Mouse (Mus musculus): ENCODE results near the gene Msl2. TPM values are rescaled to one million over a fixed set of nuclear protein-coding genes. Genes with fewer than 3 reads are reported as not detected.

Msl2 gene
- polyA plus RNA-seq, 1 experiment, result 31.7 TPM

DNA sequence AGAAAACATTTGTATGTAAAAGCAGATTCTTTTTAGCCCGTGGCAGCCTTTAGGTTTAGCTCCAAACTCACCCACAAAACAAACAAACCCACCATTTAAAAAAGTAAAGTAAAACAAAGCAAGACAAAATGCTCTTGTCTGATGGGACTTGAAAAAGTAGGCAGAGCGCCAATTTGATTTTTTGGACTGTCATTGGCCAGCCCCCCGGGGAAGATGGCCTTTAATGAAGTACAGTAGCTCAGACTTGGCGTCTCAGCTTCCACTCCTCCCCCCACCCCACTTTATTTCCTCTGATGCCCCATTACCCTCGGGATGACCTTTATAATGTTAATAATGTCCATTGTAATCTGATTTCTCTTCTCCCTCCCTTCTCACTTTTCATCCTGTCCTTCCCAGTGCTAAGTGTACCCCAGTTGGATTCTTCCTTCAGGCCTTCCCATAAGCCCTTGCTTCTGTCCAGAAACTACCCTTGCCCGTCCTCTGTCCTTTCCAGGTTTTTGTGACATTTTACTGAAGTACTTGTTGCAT, 11.6 kb upstream of the Msl2 start:
- Histone ChIP-seq H3K27ac (ENCODE audit: insufficient read depth, low read length) (no peak overlapping the region), H3K4me3 (replicated peaks; ENCODE audit: insufficient read depth, low read depth, low read length) (no peak overlapping the region), H3K27me3 (ENCODE audit: control insufficient read depth, insufficient read depth, low read length) (no peaks in the 10 kb centered on the region), H3K4me1 (ENCODE audit: control insufficient read depth, insufficient read depth, low read length) (no peaks in the 10 kb centered on the region)
- WGBS, result 63% methylated on average over 6 of the region's 6 CpGs
- no peak for DNase-seq
- TF ChIP-seq CTCF (IDR thresholded peaks at IDR 0.05; ENCODE audit: borderline replicate concordance, insufficient read depth, low read depth, low read length), result no peak
- TF ChIP-seq POLR2A (IDR thresholded peaks at IDR 0.05; ENCODE audit: borderline replicate concordance, insufficient read depth, low read length), result no peak

DNA sequence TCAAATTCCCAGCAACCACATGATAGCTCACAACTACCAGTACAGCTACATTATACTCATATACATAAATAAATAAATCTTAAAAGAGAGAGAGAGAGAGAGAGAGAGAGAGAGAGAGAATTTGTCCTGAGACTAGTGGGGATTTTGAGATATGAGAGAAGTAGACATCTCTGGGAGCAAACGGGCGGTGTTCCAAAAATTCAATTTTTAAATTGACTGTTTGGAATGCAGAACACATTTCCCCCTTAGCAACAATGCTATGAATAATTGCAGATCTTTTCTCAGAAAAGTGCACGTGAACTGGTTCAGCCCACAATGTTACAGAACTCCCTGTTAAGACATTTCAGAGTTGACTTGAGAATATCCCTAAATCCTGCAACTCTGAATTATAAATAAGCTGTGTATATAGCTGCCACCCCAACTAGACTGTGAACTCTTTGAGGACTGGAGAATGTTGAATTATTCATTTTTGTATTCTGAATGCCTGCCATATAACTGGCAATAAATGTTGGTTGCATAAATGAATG, 8.8 kb upstream of the Msl2 start:
- Histone ChIP-seq H3K4me3 (replicated peaks; ENCODE audit: insufficient read depth, low read depth, low read length) (no peak overlapping the region), H3K27ac (ENCODE audit: insufficient read depth, low read length) (no peak overlapping the region), H3K4me1 (ENCODE audit: control insufficient read depth, insufficient read depth, low read length) (no peaks in the 10 kb centered on the region), H3K27me3 (ENCODE audit: control insufficient read depth, insufficient read depth, low read length) (no peaks in the 10 kb centered on the region)
- no peak for DNase-seq
- TF ChIP-seq POLR2A (IDR thresholded peaks at IDR 0.05; ENCODE audit: borderline replicate concordance, insufficient read depth, low read length) (no peak), CTCF (IDR thresholded peaks at IDR 0.05; ENCODE audit: borderline replicate concordance, insufficient read depth, low read depth, low read length) (no peak)
- 78% methylated on average over 3 of the region's 3 CpGs for WGBS

DNA sequence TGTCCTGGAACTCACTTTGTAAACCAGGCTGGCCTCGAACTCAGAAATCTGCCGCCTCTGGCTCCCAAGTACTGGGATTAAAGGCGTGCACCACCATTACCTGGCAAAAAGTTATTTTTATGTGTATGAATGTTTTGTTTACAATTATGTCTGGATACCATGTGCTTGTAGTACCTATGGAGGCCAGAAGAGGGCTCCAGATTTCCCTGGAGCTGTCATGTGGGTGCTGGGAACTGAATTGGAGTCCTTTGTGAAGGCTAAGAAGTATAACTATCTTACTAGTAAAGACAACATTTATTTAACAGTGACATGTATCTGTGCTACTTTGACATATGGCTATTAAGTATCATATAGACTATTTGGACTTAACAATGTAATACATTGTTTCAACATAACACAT, 4.1 kb upstream of the Msl2 start:
- Histone ChIP-seq H3K4me3 (replicated peaks; ENCODE audit: insufficient read depth, low read depth, low read length) (no peak overlapping the region), H3K27me3 (ENCODE audit: control insufficient read depth, insufficient read depth, low read length) (no peaks in the 10 kb centered on the region), H3K4me1 (ENCODE audit: control insufficient read depth, insufficient read depth, low read length) (no peaks in the 10 kb centered on the region), H3K27ac (ENCODE audit: insufficient read depth, low read length) (no peak overlapping the region)
- DNase-seq, result no peak
- WGBS, result 93% methylated on average over 3 of the region's 3 CpGs
- TF ChIP-seq CTCF (IDR thresholded peaks at IDR 0.05; ENCODE audit: borderline replicate concordance, insufficient read depth, low read depth, low read length) (no peak), POLR2A (IDR thresholded peaks at IDR 0.05; ENCODE audit: borderline replicate concordance, insufficient read depth, low read length) (no peak)

DNA sequence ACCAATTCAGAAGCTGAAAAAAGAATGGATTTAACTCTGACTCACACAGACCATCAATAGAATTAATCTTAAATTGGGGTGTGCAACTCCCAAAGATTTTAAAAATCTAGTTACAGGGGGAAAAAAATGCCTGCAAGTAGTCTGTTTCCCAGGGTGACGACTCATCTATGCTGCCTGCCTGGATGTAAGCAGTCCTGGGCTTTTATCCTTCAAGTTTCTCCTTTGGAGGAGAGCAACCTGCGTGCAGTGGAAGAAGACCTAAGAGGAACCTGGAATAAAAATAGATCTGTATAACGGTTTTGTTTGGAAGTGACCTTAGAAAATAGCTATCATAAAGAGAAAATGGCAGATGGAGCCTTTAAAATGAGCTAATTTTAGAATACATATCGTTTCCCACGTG, 1.4 kb upstream of the Msl2 start:
- Histone ChIP-seq H3K4me1 (ENCODE audit: control insufficient read depth, insufficient read depth, low read length) (no peaks in the 10 kb centered on the region), H3K27ac (ENCODE audit: insufficient read depth, low read length) (no peak overlapping the region), H3K4me3 (replicated peaks; ENCODE audit: insufficient read depth, low read depth, low read length) (no peak overlapping the region), H3K27me3 (ENCODE audit: control insufficient read depth, insufficient read depth, low read length) (no peaks in the 10 kb centered on the region)
- WGBS, result 20% methylated on average over 5 of the region's 5 CpGs
- TF ChIP-seq CTCF (IDR thresholded peaks at IDR 0.05; ENCODE audit: borderline replicate concordance, insufficient read depth, low read depth, low read length) (no peak), POLR2A (IDR thresholded peaks at IDR 0.05; ENCODE audit: borderline replicate concordance, insufficient read depth, low read length) (no peak)
- DNase-seq, result no peak

- Histone ChIP-seq H3K4me3 (replicated peaks; ENCODE audit: insufficient read depth, low read depth, low read length) (peak overlapping the region; percentile 71), H3K27ac (ENCODE audit: insufficient read depth, low read length) (peak overlapping the region; percentile 40), H3K4me1 (ENCODE audit: control insufficient read depth, insufficient read depth, low read length) (no peaks in the 10 kb centered on the region; the same call in 1 of the 2 replicates), H3K27me3 (ENCODE audit: control insufficient read depth, insufficient read depth, low read length) (no peaks in the 10 kb centered on the region)
- WGBS, result 1% methylated on average over 63 of the region's 65 CpGs
- no peak for TF ChIP-seq CTCF (IDR thresholded peaks at IDR 0.05; ENCODE audit: borderline replicate concordance, insufficient read depth, low read depth, low read length)
- peak; percentile 82 for TF ChIP-seq POLR2A (IDR thresholded peaks at IDR 0.05; ENCODE audit: borderline replicate concordance, insufficient read depth, low read length)
- DNase-seq, result peak; percentile 99
Observed at GRCm38 (mm10) chr9:101073041-101073986, 587 bp upstream of the Msl2 start.

DNA sequence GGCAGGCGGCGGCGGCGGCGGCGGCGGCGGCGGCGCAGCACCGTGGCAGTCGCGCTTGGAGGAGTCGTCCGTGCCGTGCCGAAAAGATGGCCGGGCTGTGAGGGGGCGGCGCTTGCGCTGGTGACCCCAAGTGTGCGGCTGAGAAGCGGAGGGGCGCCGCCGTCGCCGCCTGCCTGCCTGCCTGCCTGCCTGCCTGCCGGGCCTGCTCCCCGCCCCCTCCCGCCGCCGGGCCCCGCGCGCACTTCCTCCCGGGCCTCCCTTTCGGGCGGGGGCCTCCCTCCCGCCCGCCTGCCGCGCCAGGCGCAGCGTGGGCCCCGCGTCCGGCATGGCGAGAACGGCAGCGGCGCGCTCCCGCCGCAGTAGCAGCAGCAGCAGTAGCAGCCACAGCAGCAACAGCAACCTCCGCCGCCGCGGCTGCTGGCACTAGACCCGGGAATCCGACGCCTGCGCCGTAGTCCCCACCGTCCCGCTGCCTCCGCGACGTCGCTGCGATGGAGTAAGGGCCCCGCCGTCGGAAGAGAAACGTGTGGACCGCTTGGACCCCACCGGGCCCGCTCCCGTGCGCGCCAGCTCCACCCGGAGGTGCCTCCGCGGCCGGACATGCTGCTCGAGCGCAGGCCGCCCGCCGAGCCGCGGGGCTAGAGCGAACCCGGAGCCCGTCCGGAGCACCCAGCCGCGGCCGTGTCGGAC, 576 bp downstream of the Msl2 start:
- no peak for TF ChIP-seq CTCF (IDR thresholded peaks at IDR 0.05; ENCODE audit: borderline replicate concordance, insufficient read depth, low read depth, low read length)
- TF ChIP-seq POLR2A (IDR thresholded peaks at IDR 0.05; ENCODE audit: borderline replicate concordance, insufficient read depth, low read length), result 0 out of 2 replicates have a peak, but pooled peaks have one; percentile 15
- H3K27me3 ChIP-seq (ENCODE audit: control insufficient read depth, insufficient read depth, low read length), result no peaks in the 10 kb centered on the region
- peak; percentile 86 to 89 for DNase-seq
- under 1% methylated on average over 98 of the region's 100 CpGs for WGBS
- peak overlapping the region; percentile 99 for H3K27ac ChIP-seq (ENCODE audit: insufficient read depth, low read length)
- peak overlapping the region; percentile 71 for H3K4me3 ChIP-seq (replicated peaks; ENCODE audit: insufficient read depth, low read depth, low read length)
- peaks cover 6% of the 10 kb centered on the region for H3K4me1 ChIP-seq (ENCODE audit: control insufficient read depth, insufficient read depth, low read length)

DNA sequence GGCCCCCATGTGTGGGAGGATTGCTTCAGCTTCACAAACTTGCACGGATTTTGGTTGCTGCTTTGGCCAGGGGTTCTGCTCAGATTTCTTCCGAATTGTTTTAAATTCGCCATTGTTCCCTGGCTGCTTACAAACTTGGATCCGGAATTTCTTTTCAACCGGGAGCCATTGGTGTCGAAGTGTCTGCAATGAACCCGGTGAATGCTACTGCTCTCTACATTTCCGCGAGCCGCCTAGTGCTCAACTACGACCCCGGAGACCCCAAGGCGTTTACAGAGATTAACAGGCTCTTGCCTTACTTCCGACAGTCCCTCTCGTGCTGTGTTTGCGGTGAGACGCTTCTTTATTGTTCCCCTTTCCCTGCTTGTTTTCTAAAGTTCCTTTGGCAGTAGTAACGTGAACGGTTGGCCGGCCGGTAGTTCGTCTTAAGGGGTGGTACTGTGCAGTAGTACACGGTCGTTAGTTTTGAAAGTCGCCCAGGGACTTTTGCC, 1.2 kb downstream of the Msl2 start:
- no peak for TF ChIP-seq POLR2A (IDR thresholded peaks at IDR 0.05; ENCODE audit: borderline replicate concordance, insufficient read depth, low read length)
- TF ChIP-seq CTCF (IDR thresholded peaks at IDR 0.05; ENCODE audit: borderline replicate concordance, insufficient read depth, low read depth, low read length), result no peak
- H3K27me3 ChIP-seq (ENCODE audit: control insufficient read depth, insufficient read depth, low read length), result no peaks in the 10 kb centered on the region
- WGBS, result under 1% methylated on average over 25 of the region's 25 CpGs
- H3K27ac ChIP-seq (ENCODE audit: insufficient read depth, low read length), result peak overlapping the region; percentile 99
- peak overlapping the region; percentile 71 for H3K4me3 ChIP-seq (replicated peaks; ENCODE audit: insufficient read depth, low read depth, low read length)
- peaks cover 6% of the 10 kb centered on the region for H3K4me1 ChIP-seq (ENCODE audit: control insufficient read depth, insufficient read depth, low read length)
- no peak for DNase-seq
